Mouse (Mus musculus) liver, postnatal 0 days (tissue): ENCODE measurements around the gene Lat2.

Experiments used
- CTCF ChIP-seq: sonication (generic); IDR thresholded peaks from 2 replicates; pipeline ENCODE4 v1.5.1; 2016; ENCODE audit warnings: antibody characterized with exemption, low read depth
- EP300 ChIP-seq: IDR thresholded peaks from 2 replicates; pipeline ENCODE4 v1.6.1; 2016; ENCODE audit warnings: antibody characterized with exemption, low read depth, mild to moderate bottlenecking

DNA sequence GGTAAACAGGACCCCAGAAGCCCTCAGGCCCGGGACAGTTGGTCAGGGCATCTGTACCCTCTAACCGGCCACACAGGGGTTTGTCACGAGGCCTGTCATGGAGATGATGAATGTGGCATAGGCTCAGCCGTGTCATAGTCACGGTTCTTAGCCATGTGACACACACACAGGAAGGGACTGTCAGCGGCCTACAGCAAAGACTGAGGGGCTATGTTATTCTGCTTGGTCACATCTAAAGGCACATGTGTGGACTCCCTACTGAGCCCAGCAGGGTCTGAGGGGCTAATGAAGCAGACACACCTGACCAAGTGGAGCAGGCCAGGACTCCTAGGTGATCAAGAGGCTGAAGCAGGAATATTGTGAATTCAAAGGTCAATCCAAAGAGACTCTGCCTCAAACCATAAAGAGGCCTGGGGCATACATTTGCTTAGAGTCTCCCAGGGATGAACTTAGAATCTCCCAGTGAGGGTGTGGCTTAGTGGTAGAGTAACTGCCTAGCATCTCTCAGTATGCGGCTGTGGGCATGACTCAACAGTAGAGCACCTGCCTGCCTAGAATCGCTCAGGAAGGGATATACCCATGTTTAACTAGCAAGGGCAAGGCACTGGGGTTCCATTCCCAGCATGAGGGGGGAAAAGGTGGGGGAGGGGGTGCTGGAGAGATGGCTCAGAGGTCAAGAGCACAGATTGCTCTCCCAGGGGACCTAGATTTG lies 2.9 kb downstream of the Lat2 start:
- TF ChIP-seq CTCF = no peak
- TF ChIP-seq EP300 = no peak
